Mouse (Mus musculus): ENCODE data around the gene Gm11077. TPM values are rescaled to one million over a fixed set of nuclear protein-coding genes. Genes with fewer than 3 reads are reported as not detected.

Gene Gm11077
- not detected in 2 replicates for polyA plus RNA-seq (2012; rRNA removed)

GRCm38 (mm10) chr6:140729272-140729671, at the start of gene Gm11077:
TSS of gene Gm11077 (plus strand) at chr6:140729284.

Other genes starting within 250 kb of the Gm11077 start
- gene Aebp2, start 106.6 kb upstream of the Gm11077 start, polyA plus RNA-seq (2012; rRNA removed): 13.5 and 16.1 TPM in 2 replicates